Mouse (Mus musculus): ENCODE results near the gene Mlxipl.
"Not testable (repeated sequence)": the region's sequence is repeated elsewhere in the genome, so short reads cannot be mapped to it uniquely, and the experiment has no call there.

Gene Mlxipl

GRCm38 (mm10) chr5:135089653-135090052 is at the start of gene Mlxipl:
Gene Mlxipl, plus strand, starts transcription at chr5:135089890.
- DNase-seq: no peak

- DNase-seq: no peak
Observed at GRCm38 (mm10) chr5:135040059-135040458, 49.6 kb upstream of the Mlxipl start.

DNA sequence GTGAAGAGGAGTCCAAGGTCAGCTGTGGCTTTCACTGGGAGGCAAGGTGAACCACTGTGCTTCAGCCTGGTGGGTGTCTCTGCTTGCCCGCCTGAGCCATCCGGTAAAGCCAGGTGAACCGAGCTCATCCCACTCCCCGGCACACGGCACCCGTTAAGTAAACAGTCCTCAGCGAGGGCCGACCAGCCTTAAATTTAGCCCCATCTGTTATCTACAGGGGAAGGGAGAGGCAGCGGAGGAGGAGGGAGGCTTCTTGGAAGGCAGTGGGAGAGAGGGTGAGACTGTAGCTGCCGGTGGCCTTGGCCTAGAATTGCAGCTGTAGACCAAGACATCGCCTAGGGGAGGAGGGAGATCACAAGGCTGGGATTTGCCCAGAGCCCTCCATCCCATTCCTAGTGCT is 48.9 kb upstream of the Mlxipl start:
- DNase-seq: peak; percentile 47

DNA sequence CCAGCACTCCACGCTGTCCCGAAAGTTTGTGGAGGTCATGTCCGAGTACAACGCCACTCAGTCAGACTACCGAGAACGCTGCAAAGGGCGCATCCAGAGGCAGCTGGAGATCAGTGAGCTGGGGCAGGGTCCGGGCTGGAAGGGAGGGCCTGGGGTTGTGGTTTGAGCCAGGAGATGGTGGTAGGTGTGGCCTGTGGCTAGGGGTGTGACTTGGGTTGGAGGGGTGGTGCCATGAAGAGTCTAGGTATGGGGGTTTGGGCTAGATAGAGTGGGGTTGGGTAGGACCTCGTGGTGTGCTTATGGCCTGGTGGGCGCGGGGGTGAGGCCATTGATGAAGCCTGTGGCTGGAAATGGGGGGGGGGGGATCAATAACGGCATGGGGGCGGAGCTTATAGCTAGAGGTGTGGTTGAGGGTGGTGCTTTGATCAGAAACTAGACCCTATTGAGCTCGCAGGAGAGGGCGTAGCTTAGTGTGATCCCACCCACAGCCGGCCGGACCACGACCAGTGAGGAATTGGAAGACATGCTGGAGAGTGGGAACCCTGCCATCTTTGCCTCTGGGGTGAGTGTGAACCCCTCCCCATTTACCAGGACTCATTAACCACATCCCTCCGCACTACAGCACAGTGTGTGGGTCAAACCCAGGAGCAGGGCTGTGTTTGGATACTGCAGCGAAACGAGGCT is 47.4 kb upstream of the Mlxipl start:
- DNase-seq: peak; percentile 65

- DNase-seq: no peak
Observed at GRCm38 (mm10) chr5:135044575-135044974, 45.1 kb upstream of the Mlxipl start.

- no peak for DNase-seq
Observed at GRCm38 (mm10) chr5:135048539-135048938, 41.2 kb upstream of the Mlxipl start.

DNA sequence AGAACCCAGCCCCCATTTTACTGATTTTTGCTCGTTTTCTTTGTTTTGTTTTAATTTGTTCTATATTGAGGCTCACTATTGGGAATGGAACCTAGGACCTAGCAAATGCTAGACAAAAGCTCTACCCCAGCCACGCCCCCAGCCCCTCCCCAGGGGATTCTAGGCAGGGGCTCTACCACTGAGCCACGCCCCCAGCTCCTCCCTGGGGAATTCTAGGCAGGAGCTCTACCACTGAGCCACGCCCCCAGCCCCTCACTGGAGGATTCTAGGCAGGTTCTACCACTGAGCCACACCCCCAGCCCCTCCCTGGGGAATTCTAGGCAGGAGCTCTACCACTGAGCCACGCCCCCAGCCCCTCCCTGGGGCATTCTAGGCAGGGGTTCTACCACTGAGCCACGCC is 40.4 kb upstream of the Mlxipl start:
- DNase-seq: not testable (repeated sequence)

- DNase-seq: no peak
Observed at GRCm38 (mm10) chr5:135053356-135053755, 36.3 kb upstream of the Mlxipl start.

DNA sequence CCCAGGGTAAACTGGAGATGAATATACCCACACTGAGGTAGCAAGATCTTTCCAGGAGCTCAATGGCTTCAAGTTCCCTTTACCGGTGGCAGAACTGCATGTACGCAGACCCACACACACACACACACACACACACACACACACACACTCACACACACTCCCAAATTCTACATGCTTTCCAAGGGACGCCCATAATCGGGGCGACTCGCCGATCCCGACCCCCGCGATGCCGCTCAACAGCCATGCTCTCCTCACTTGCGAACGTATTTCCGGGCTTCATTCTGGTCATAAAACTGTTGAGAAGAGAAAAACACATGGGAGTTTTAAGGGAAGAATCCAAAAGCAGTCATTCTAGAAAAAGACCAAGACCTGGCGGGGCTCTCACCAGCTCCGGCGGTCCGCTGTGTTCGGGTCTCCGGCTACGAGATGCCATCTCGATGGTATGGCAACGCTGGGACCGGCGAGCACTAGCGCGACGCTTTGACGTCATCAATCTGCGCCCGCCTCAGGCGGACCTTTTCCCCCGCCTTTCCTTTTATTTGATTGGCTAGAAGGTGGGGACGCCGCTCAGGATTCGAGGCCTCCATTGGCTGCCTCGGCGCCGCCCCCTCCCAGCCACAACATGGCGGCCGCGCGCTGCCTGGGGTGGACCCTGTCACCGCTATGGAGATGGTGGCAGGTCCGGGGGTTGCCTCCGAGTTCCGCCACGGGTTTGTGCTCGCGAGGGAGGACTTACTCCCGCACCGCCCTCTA is 25.9 kb upstream of the Mlxipl start, which contains the start of gene Dnajc30:
TSS of gene Dnajc30 (plus strand) at position 574 of the 753 bp plus-strand sequence.
- peak; percentile 96 for DNase-seq

GRCm38 (mm10) chr5:135064382-135064766 is 25.3 kb upstream of the Mlxipl start:
- DNase-seq: no peak

- DNase-seq: not testable (repeated sequence)
Observed at GRCm38 (mm10) chr5:135064909-135065446, 24.7 kb upstream of the Mlxipl start, which contains the start of gene Bud23. Gene Bud23, minus strand, starts transcription at chr5:135064959.

DNA sequence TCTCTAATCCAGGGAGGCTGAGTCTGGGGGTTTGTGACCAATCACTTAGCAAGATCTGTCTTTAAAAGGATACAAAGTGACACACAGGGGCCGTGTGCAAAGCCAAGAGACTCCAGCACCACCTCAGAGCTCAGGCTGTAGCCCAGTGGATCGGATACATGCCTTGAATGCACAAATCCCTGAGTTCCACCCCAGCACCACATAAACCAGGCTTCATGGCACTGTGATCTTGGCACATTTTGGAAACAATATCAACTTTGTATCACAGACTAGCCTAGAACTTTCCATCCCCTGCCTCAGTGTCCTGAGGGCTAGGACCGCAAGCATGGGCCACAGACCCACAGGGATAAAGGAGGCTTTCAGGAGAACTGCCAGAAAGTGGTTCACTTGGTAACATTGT is 23.7 kb upstream of the Mlxipl start:
- no peak for DNase-seq

DNA sequence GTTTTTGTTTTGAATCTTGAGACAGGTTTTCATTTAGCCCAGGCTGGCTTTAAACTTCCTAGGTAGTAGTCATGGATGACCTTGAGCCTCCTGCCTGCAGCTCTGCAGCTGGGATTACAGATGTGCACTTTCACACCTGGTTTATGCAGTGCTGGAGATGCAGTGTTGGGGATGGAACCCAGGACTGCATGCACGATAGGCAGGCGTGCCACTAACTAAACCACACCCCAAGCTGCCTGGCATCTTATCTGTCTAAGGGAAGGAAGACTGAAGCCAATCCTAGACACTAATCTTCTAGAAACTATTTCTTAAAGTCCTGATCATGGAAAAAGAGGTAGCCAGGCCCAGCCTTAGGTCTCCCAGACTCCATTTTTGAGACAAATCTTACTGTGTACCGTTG is 19.2 kb upstream of the Mlxipl start:
- peak; percentile 28 for DNase-seq

DNA sequence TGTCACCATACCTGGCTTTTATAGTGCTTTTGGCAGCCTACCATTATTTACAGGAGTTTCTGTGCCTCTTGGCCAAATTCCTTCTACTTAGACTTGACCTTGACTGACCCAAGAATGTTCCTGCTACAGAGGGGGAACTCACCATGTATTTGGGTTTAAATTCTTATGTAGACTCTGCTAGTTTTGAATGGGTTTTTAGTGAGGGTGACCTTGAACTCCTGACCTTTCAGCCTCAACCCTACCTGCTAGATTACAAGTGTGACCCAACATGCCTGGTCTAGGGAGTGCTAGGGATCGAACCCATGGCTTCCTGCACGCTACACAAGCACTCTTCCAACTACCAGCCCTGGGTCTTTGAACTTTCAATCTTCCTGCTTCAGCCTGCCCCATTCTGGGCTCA is 17.6 kb upstream of the Mlxipl start:
- DNase-seq: no peak

DNA sequence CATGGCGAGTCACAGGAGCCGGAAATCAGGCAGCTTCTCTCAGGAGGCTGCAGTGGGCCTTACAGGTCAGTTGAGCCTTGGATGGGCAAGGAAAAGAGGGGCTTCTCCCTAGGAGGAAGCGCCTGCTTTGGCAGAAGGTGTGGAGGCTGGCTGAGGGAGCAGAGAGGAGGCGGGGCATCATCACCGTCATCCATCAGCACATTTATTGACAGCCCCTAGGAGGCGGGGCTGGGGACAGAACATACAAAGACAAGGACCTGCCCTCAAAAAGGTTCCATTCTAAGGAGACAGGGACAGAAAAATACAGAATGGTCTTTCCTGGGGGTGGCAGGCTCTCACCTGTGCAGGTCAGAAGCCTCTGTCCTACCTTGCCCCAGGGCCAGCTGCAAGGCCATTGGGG is 17.0 kb upstream of the Mlxipl start:
- DNase-seq: no peak

GRCm38 (mm10) chr5:135073349-135074150 is 16.1 kb upstream of the Mlxipl start:
- DNase-seq: no peak

DNA sequence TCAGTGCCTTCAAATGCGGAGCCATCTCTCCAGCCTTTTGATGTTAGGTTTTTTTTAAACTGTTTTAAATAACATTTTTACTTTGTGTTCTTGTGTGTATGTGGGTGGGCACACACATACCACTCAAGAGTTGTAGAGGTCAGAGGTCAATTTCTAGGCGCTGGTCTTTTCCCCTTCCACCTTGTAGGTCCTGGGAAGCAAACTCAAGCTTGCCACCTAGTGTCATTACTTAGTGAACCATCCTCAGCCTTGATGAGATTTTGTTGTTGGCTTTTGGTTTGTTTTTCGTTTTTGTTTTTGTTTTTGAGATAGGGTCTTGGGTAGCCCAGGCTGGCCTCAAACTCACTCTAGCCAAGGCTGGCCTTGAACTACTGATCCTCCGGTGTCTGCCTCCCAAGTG is 14.0 kb upstream of the Mlxipl start:
- no peak for DNase-seq

GRCm38 (mm10) chr5:135076368-135076767 is 13.3 kb upstream of the Mlxipl start:
- DNase-seq: no peak

- DNase-seq: peak; percentile 20
Observed at GRCm38 (mm10) chr5:135076931-135077505, 12.7 kb upstream of the Mlxipl start.

DNA sequence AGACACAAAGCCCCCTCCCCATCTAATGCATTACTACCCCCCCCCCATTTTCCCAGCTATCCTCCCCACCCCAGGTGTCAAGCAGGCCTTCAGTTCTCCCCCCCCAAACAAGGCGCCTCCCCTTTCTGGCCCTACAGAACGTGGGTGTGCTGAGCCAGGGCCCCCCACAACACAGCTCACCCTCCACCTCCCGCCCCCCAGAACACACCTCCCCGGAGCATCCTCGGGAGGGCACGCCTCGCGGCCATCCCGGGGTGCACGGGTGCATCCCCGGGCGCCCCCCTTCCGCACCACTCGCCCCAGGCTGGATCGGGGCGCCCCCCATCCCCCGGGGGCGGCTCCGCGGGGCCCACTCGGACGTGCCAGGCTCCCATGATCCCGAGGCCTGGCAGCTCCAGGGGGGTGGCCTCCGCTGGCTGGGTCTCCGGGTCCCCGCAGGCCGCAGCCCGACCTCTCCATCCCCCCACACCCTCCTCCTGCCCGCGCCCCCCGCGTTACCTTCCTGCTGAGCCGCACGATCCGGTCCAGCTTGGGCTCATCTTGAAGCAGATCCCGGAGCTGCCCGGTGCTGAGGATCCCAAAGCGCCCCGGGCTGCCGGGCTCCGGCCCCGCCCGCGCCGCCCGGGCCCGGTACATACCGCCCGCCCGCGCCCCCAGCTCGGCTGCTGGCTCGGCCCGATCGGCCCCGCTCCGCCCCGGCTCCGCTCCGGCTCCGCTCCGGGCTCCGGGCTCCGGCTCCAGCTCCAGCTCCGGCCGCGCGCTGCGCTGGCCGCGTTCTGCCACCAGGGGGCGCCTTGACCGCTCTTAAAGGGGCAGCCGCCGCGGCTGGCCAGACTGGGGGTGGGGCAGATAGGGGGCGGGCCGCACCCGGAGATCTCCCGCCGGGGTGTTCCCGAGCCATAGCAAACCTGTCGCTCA is 11.9 kb upstream of the Mlxipl start, which contains the start of gene Vps37d:
TSS of gene Vps37d (minus strand) at position 703 of the 918 bp plus-strand sequence.
- peak; percentile 94 for DNase-seq

- DNase-seq: no peak
Observed at GRCm38 (mm10) chr5:135078482-135078810, 11.2 kb upstream of the Mlxipl start.

DNA sequence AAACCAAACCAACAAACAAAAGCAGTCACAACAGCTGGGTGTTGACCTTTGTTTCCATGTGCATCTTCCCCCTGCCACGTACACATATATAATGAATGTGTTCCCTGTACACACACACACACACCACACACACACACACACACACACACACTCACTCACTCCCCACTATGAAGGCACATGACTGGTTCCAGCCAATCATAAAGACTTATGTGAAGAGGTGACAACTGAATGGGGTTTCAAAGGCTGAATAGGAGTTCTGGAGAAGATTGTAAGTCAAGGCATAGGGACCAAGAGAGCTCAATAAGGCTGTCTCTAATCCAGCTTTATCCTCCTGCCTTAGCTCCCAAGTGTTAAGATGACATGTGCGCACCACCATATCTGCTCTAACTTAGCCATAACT is 10.1 kb upstream of the Mlxipl start:
- DNase-seq: no peak

All from liver (tissue).